Mouse (Mus musculus) spleen, adult 2 months (tissue): ENCODE results near the gene Bcor.

Source experiments
- CTCF ChIP-seq: fragments of 200-500 bp; IDR thresholded peaks from 2 replicates; pipeline ENCODE4 v1.5.1; 2011; ENCODE audit warnings: mild to moderate bottlenecking, inconsistent platforms; ENCODE audit not compliant: insufficient read depth, insufficient read length, insufficient replicate concordance; ENCODE audit errors: extremely low read depth
- POLR2A ChIP-seq: fragments of 200-500 bp; IDR thresholded peaks from 2 replicates; pipeline ENCODE4 v1.6.1; 2011; ENCODE audit warnings: low read depth, low read length, inconsistent platforms

- TF ChIP-seq CTCF (no peak), POLR2A (no peak)
Observed at GRCm38 (mm10) chrX:12001969-12002368, 158.2 kb downstream of the Bcor start.
